Mouse (Mus musculus): ENCODE measurements around the gene B4galt2. TPM values are rescaled to one million over a fixed set of nuclear protein-coding genes. Genes with fewer than 3 reads are reported as not detected.
A peak's percentile ranks its signal among the peaks of the same experiment; 100 is the strongest.

Gene B4galt2
- polyA plus RNA-seq, 1 experiment from 2014 or later, result 24.9 TPM

DNA sequence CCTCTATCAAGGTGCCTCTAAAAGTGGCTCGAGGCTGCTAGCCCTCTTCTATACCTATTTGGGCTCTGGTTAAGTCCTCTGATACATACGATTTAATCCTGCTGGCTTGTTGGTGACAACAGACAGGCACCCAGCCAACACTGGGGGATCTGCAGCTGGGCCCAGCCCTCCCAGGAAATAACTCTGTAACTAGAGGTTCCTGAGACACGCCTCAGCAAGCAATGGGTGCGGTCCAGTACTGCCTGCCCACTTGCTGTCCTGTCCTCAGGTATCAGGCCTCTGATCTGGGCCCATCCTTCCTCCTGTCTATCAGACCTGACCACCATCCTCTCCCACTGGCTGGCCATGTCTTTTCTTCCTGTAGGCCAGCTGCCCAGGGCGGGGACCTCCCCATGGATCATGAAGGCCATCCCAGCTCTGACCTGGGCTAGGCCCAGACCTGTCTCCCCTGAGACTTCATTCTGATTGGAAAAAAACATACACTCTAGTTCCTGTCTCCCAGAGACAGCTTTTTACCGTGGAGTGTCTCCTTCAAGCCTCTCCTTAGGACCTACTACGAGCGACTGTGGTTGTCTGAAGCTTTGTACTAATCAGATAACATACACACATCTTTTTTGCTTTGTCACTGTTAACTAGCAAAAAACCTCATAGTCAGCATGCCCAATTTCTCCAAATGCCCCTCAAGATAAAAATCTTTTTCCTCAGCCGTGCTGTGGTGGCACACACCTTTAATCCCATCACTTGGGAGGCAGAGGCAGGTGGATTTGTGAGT is 51.2 kb downstream of the B4galt2 start:
- Histone ChIP-seq H3K4me3 (ENCODE audit: low read depth, low read length) (no peak overlapping the region), H3K4me1 (ENCODE audit: control insufficient read depth, insufficient read depth, low read length) (0 out of 2 replicates have a peak, but pooled peaks cover 4% of the 10 kb centered on the region), H3K27ac (replicated peaks; ENCODE audit: low read depth, low read length) (no peak overlapping the region), H3K9ac (replicated peaks; ENCODE audit: low read length) (no peak overlapping the region), H3K27me3 (ENCODE audit: control insufficient read depth, insufficient read depth, low read length) (no peaks in the 10 kb centered on the region), H3K9me3 (replicated peaks; ENCODE audit: control insufficient read depth, low read length) (no peaks in the 10 kb centered on the region), H3K4me2 (ENCODE audit: low read depth, low read length) (no peak overlapping the region), H3K36me3 (replicated peaks; ENCODE audit: control insufficient read depth, insufficient read depth, low read depth, low read length) (no peaks in the 10 kb centered on the region)
- 78% methylated on average over 9 of the region's 9 CpGs for WGBS
- ATAC-seq (replicated peaks; ENCODE audit: insufficient number of reproducible peaks, low FRiP score, low TSS enrichment, low read depth) (no peak), DNase-seq (ENCODE audit: low spot score) (no peak)

DNA sequence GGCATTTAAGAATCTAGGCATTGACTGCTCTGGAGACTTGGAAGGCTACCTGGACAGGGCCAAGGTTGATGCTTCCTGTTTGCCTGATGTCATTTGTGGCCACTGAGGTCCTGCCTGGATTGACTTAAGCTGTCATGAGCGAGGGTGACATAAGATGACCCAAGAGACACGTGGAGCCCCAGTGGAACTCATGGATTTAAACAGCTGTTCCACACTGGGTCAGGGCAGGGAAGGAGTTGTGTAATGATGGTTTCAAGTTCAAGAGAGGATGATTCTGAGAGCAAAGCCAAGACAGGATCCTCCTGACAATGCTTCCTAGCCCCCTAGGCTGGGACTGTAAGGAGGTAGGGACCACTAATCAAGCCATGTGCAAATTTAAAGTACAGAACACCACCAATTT is 51.8 kb downstream of the B4galt2 start:
- H3K9me3 ChIP-seq (replicated peaks; ENCODE audit: control insufficient read depth, low read length), result no peaks in the 10 kb centered on the region
- no peak overlapping the region for H3K9ac ChIP-seq (replicated peaks; ENCODE audit: low read length)
- H3K4me2 ChIP-seq (ENCODE audit: low read depth, low read length), result no peak overlapping the region
- no peaks in the 10 kb centered on the region for H3K27me3 ChIP-seq (ENCODE audit: control insufficient read depth, insufficient read depth, low read length)
- ATAC-seq (replicated peaks; ENCODE audit: insufficient number of reproducible peaks, low FRiP score, low TSS enrichment, low read depth), result no peak
- H3K4me1 ChIP-seq (ENCODE audit: control insufficient read depth, insufficient read depth, low read length), result 0 out of 2 replicates have a peak, but pooled peaks cover 4% of the 10 kb centered on the region
- H3K27ac ChIP-seq (replicated peaks; ENCODE audit: low read depth, low read length), result no peak overlapping the region
- no peak overlapping the region for H3K4me3 ChIP-seq (ENCODE audit: low read depth, low read length)
- no peaks in the 10 kb centered on the region for H3K36me3 ChIP-seq (replicated peaks; ENCODE audit: control insufficient read depth, insufficient read depth, low read depth, low read length)
- DNase-seq (ENCODE audit: low spot score), result no peak
- WGBS, result 64% methylated on average over 2 of the region's 2 CpGs

DNA sequence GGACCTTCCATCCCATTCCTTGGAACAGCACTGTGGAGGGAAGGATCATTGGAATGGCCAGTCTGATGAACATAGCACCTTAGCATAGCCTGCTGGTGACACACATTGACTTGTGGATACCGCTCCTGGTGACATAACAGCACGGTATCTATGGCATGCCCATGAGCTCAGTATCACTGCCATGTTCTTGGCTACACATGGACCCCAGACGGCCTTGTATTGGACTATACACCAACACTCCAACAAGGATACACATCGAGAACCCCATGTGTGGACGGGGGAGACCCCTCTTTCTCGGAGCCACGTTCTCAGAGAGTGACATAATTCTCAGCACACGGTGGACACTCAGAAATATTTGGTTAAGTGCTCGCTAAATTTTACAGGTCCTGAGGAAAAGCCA is 52.5 kb downstream of the B4galt2 start:
- Histone ChIP-seq H3K4me2 (ENCODE audit: low read depth, low read length) (no peak overlapping the region), H3K9ac (replicated peaks; ENCODE audit: low read length) (0 out of 2 replicates have a peak overlapping the region, but pooled peaks have one; percentile 13), H3K36me3 (replicated peaks; ENCODE audit: control insufficient read depth, insufficient read depth, low read depth, low read length) (no peaks in the 10 kb centered on the region), H3K4me1 (ENCODE audit: control insufficient read depth, insufficient read depth, low read length) (0 out of 2 replicates have a peak, but pooled peaks cover 4% of the 10 kb centered on the region), H3K9me3 (replicated peaks; ENCODE audit: control insufficient read depth, low read length) (no peaks in the 10 kb centered on the region), H3K27ac (replicated peaks; ENCODE audit: low read depth, low read length) (no peak overlapping the region), H3K4me3 (ENCODE audit: low read depth, low read length) (no peak overlapping the region), H3K27me3 (ENCODE audit: control insufficient read depth, insufficient read depth, low read length) (no peaks in the 10 kb centered on the region)
- WGBS, result 91% methylated on average over 9 of the region's 9 CpGs
- no peak for DNase-seq (ENCODE audit: low spot score)
- no peak for ATAC-seq (replicated peaks; ENCODE audit: insufficient number of reproducible peaks, low FRiP score, low TSS enrichment, low read depth)

DNA sequence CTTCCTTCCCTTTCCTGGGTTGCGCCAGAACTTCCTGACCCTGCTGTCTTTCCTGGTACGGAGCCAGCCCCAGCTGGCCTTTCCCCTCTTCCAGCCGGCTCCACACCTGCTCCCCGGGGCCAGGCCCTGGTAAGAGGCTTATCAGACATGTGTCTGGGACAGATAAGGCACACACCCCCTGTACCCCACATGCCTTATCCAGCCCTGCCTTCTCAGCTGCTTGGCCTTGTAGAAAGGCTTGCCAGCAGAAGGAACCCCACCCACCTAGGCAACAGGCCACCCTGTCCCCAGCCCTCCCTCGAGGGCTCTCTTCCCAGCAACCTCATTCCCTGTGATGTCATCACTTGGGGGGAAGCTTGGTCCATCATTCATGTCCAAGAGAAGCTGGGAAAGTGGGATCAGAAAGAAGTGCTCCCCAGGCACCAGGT is 53.1 kb downstream of the B4galt2 start:
- Histone ChIP-seq H3K36me3 (replicated peaks; ENCODE audit: control insufficient read depth, insufficient read depth, low read depth, low read length) (no peaks in the 10 kb centered on the region), H3K4me3 (ENCODE audit: low read depth, low read length) (no peak overlapping the region), H3K27me3 (ENCODE audit: control insufficient read depth, insufficient read depth, low read length) (no peaks in the 10 kb centered on the region), H3K9me3 (replicated peaks; ENCODE audit: control insufficient read depth, low read length) (no peaks in the 10 kb centered on the region), H3K4me1 (ENCODE audit: control insufficient read depth, insufficient read depth, low read length) (0 out of 2 replicates have a peak, but pooled peaks cover 4% of the 10 kb centered on the region), H3K4me2 (ENCODE audit: low read depth, low read length) (no peak overlapping the region), H3K9ac (replicated peaks; ENCODE audit: low read length) (no peak overlapping the region), H3K27ac (replicated peaks; ENCODE audit: low read depth, low read length) (no peak overlapping the region)
- ATAC-seq (replicated peaks; ENCODE audit: insufficient number of reproducible peaks, low FRiP score, low TSS enrichment, low read depth) (0 out of 2 replicates have a peak, but pooled peaks have one; percentile 11), DNase-seq (ENCODE audit: low spot score) (no peak)
- 13% methylated on average over 5 of the region's 5 CpGs for WGBS

DNA sequence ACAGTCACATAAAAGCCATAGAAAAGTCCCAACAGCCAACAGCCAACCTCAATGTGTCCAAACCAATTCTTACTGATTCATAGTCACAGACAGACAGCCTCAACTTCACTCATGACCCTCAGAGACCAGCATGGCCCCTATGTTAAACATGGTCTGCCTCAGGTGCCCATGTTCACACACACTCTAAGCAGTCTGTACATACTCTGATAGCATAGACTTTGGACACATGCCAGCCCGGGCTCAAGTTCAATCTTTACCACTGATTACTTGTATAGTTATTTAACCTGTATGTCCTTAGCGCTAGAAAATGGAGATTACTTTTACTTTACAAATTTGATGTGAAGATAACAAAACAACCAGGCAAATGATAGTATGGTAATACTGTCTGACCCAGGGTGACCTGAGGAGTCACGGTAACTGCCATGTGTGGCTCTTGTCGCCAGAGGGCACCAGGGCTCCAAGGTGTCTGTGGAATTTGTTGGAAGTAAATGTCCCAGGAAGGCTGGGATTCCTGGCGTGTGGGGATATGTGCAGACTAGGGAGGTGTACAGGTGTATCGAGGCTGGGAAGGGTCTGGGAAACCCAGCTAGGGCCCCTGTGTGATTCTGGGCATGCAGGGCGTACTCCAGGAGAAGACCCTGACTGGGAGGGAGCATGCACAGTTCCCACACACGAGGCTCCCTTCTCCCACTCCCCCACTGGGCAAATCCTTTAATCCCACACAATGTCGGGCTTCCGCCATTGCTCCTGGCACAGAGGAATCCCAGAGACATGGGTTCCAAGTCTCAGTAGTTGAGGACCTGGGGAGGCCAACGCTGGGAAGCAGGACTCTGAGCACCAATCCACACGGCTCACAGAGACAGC is 53.8 kb downstream of the B4galt2 start:
- H3K4me3 ChIP-seq (ENCODE audit: low read depth, low read length), result no peak overlapping the region
- no peak for ATAC-seq (replicated peaks; ENCODE audit: insufficient number of reproducible peaks, low FRiP score, low TSS enrichment, low read depth)
- H3K36me3 ChIP-seq (replicated peaks; ENCODE audit: control insufficient read depth, insufficient read depth, low read depth, low read length), result no peaks in the 10 kb centered on the region
- no peak overlapping the region for H3K9ac ChIP-seq (replicated peaks; ENCODE audit: low read length)
- 0 out of 2 replicates have a peak, but pooled peaks cover 4% of the 10 kb centered on the region for H3K4me1 ChIP-seq (ENCODE audit: control insufficient read depth, insufficient read depth, low read length)
- H3K4me2 ChIP-seq (ENCODE audit: low read depth, low read length), result peak overlapping the region; percentile 20; the same call in 1 of the 2 replicates
- DNase-seq (ENCODE audit: low spot score), result peak; percentile 77
- 8% methylated on average over 12 of the region's 12 CpGs for WGBS
- no peaks in the 10 kb centered on the region for H3K27me3 ChIP-seq (ENCODE audit: control insufficient read depth, insufficient read depth, low read length)
- H3K27ac ChIP-seq (replicated peaks; ENCODE audit: low read depth, low read length), result no peak overlapping the region
- H3K9me3 ChIP-seq (replicated peaks; ENCODE audit: control insufficient read depth, low read length), result no peaks in the 10 kb centered on the region

DNA sequence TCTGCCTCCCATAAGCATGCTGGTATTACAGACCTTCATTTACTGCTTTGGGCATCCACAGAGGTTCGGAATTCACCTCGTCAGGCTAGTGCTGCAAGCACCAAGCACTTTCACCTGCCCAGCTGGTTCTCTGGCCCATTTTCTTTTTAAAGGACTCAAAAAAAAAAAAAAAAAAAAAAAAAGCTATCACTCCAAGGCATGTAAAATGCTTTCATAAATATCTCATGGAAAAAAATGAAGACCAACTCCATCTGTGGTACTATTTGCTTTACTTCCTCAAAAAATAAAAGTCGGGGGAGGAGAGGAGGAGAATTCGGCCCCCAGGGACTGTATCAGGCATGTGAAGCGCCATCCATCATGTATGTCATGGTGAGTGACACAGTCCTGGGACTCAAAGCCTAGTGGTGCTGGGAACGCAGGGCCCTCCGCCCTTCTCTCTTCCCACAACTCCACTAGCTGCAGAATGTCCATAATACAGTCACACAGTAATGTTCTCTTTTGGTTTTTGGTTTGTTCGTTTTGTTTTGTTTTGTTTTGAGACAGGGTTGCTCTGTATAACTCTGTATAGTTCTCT is 54.6 kb downstream of the B4galt2 start:
- 73% methylated on average over 8 of the region's 8 CpGs for WGBS
- H3K27ac ChIP-seq (replicated peaks; ENCODE audit: low read depth, low read length), result no peak overlapping the region

More for the DNA sequence above, 54.6 kb downstream of the B4galt2 start:
- no peak for DNase-seq (ENCODE audit: low spot score)
- no peaks in the 10 kb centered on the region for H3K36me3 ChIP-seq (replicated peaks; ENCODE audit: control insufficient read depth, insufficient read depth, low read depth, low read length)
- no peaks in the 10 kb centered on the region for H3K27me3 ChIP-seq (ENCODE audit: control insufficient read depth, insufficient read depth, low read length)
- H3K9me3 ChIP-seq (replicated peaks; ENCODE audit: control insufficient read depth, low read length), result no peaks in the 10 kb centered on the region
- no peak overlapping the region for H3K4me3 ChIP-seq (ENCODE audit: low read depth, low read length)
- 0 out of 2 replicates have a peak, but pooled peaks cover 4% of the 10 kb centered on the region for H3K4me1 ChIP-seq (ENCODE audit: control insufficient read depth, insufficient read depth, low read length)
- H3K9ac ChIP-seq (replicated peaks; ENCODE audit: low read length), result no peak overlapping the region
- ATAC-seq (replicated peaks; ENCODE audit: insufficient number of reproducible peaks, low FRiP score, low TSS enrichment, low read depth), result no peak
- H3K4me2 ChIP-seq (ENCODE audit: low read depth, low read length), result no peak overlapping the region

All from embryonic facial prominence, embryonic 11.5 days (tissue).